Mouse (Mus musculus) ES-Bruce4 (cell line): ENCODE data around the gene Nid2. TPM values are rescaled to one million over a fixed set of nuclear protein-coding genes. Genes with fewer than 3 reads are reported as not detected.

Experiments
- H3K27ac ChIP-seq: 2 replicates; pipeline ENCODE4 v1.5.1; 2012; ENCODE audit warnings: low read length, inconsistent platforms; ENCODE audit not compliant: insufficient read depth
- H3K27me3 ChIP-seq: 2 replicates; pipeline ENCODE4 v1.6.1; 2012; ENCODE audit warnings: mild to moderate bottlenecking, low read length, inconsistent platforms; ENCODE audit not compliant: control insufficient read depth, poor library complexity, insufficient read depth, severe bottlenecking
- H3K36me3 ChIP-seq: 2 replicates; pipeline ENCODE4 v1.6.1; 2012; ENCODE audit warnings: inconsistent platforms, mild to moderate bottlenecking, low read length, moderate library complexity; ENCODE audit not compliant: control insufficient read depth, poor library complexity, insufficient read depth, severe bottlenecking
- H3K4me1 ChIP-seq: one replicate; pipeline ENCODE4 v1.8.1; 2011; ENCODE audit warnings: low read length; ENCODE audit not compliant: control insufficient read depth, insufficient read depth
- H3K4me3 ChIP-seq: 2 replicates; pipeline ENCODE4 v1.5.1; 2011; ENCODE audit warnings: low read depth, mild to moderate bottlenecking, low read length
- H3K9ac ChIP-seq: 2 replicates; pipeline ENCODE4 v1.6.1; 2012; ENCODE audit warnings: low read depth, mild to moderate bottlenecking, inconsistent platforms; ENCODE audit not compliant: poor library complexity, severe bottlenecking
- H3K9me3 ChIP-seq: replicated peaks from 2 replicates; pipeline ENCODE4 v1.6.1; 2012; ENCODE audit warnings: mild to moderate bottlenecking, low read length, inconsistent platforms; ENCODE audit not compliant: control insufficient read depth, poor library complexity, insufficient read depth, severe bottlenecking
- CTCF ChIP-seq: IDR thresholded peaks from one replicate; pipeline ENCODE4 v1.8.1; 2011; ENCODE audit warnings: low read depth, low read length
- EP300 ChIP-seq: IDR thresholded peaks from 2 replicates; pipeline ENCODE4 v1.6.1; 2011; ENCODE audit warnings: low read depth, low read length; ENCODE audit not compliant: insufficient read depth
- POLR2A ChIP-seq: IDR thresholded peaks from one replicate; pipeline ENCODE4 v1.8.1; 2011; ENCODE audit warnings: low read length; ENCODE audit not compliant: insufficient read depth
- polyA plus RNA-seq: library from polyadenylated mRNA; stranded (reverse); fragments of >200 nt; gene quantifications from 2 replicates; pipeline ENCODE4 v1.2.4, GENCODE M21; 2011; ENCODE audit warnings: low read depth; ENCODE audit not compliant: missing spikeins, insufficient read depth, insufficient read length

Nid2 gene
- polyA plus RNA-seq = 125 and 133 TPM in 2 replicates

DNA sequence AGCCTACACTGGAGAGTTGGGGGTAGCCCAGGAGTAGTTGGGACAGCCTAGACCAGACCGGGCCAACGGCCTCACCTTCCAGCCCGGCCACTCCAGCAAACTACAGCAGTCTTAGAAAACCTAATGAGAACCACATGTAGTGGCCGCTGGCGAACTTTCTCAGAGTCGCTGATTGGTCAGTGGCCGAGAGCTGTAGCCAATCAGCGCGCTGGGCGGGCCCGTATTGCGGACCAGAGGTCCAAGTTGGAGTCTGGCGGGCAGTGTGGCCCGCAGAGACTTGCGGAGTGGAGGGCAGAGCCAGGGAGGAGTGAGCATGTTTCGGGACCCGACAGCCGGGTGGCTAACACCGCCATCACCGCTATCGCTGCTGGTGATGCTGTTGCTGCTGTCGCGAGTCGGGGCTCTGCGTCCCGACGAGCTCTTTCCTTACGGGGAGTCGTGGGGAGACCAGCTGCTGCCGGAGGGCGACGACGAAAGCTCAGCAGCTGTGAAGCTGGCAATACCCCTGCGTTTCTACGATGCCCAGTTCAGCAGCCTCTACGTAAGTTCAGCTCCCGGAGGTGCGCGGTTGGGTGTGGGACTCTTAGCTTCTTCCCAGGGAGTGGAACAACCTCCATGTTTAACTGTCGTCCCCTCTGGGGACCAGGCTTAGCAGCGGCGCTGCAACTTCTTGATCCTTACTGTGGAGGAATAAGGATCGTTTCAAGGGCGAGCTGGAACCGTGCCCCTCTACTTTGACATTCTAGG, at the start of gene Nid2:
Gene Nid2, plus strand, starts transcription at position 241 of the 747 bp plus-strand sequence.
- Histone ChIP-seq H3K36me3 (peaks cover 5% of the 10 kb centered on the region; the same call in 1 of the 2 replicates), H3K27me3 (no peaks in the 10 kb centered on the region), H3K9me3 (no peaks in the 10 kb centered on the region), H3K27ac (peak within 1 kb of the TSS; percentile 96), H3K4me3 (peak within 1 kb of the TSS; percentile 79), H3K4me1 (peaks cover 2% of the 10 kb centered on the region), H3K9ac (peak within 1 kb of the TSS; percentile 59)
- TF ChIP-seq EP300 (0 out of 2 replicates have a peak, but pooled peaks have one; percentile 2), POLR2A (peak; percentile 66), CTCF (no peak)

DNA sequence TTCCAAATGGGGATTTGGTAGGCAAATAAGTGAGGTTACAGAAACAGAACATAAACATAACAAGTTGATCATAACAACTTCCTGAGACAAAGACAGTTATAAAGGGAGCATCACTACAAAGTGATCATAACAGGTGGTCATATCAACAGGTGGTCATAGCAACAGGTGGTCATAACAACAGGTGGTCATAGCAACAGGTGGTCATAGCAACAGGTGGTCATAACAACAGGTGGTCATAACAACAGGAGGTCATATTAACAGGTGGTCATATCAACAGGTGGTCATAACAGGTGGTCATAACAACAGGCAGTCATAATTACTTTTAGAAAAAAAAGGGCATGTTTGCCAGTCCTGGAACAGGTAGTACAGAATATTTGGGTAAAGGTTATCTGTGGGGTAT, 49.5 kb upstream of the Nid2 start:
- Histone ChIP-seq H3K36me3 (no peaks in the 10 kb centered on the region), H3K4me3 (no peak overlapping the region), H3K27ac (no peak overlapping the region), H3K9ac (no peak overlapping the region), H3K9me3 (no peaks in the 10 kb centered on the region), H3K4me1 (no peaks in the 10 kb centered on the region), H3K27me3 (no peaks in the 10 kb centered on the region)
- TF ChIP-seq POLR2A (no peak), CTCF (no peak), EP300 (no peak)

DNA sequence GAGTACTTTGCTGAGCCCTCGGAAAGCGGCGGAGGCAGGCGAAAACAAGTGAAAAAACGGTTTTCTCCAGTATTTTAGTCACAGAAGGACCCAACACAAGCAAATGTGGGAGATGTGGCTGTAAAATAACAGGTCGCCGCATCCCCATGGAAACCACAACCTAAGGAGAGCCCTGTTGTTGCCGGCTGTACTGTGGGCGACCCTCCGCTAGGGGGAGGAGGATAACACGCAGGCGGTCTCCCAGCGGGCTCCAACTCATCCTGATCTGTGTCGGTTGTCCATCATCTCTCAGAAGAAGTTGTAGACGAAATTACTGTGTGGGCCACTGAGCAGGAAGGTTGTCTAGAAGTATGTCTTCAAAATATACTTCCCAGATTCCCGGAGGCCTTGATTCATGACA, 45.4 kb upstream of the Nid2 start:
- no peaks in the 10 kb centered on the region for H3K9me3 ChIP-seq
- no peaks in the 10 kb centered on the region for H3K36me3 ChIP-seq
- H3K27ac ChIP-seq = no peak overlapping the region
- peaks cover 5% of the 10 kb centered on the region for H3K4me1 ChIP-seq
- H3K4me3 ChIP-seq = no peak overlapping the region
- H3K9ac ChIP-seq = no peak overlapping the region
- no peaks in the 10 kb centered on the region for H3K27me3 ChIP-seq
- TF ChIP-seq CTCF = peak; percentile 81
- TF ChIP-seq EP300 = no peak

DNA sequence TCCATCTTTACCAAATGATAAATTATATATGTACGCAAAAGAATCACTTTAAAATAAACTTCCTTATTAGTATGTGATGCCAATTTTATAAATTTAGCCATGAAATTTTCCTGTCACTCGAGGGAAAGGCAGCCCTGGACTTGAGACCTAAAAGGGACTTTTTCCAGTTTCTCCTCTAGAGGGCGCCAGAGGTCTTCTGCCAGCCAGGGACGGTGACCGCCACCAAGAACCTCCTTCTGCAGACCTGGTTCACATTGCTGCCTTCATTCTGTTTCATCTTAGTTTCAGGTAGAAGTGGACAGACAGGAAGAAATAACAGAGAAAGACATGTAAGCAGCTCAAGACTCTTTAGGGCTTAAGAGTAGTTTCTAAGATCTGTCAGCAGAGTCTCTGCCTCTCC, 44.6 kb upstream of the Nid2 start:
- TF ChIP-seq CTCF (peak; percentile 93), POLR2A (no peak)
- H3K27me3 ChIP-seq = no peaks in the 10 kb centered on the region
- H3K4me1 ChIP-seq = peaks cover 5% of the 10 kb centered on the region
- H3K4me3 ChIP-seq = no peak overlapping the region
- no peak overlapping the region for H3K9ac ChIP-seq
- H3K27ac ChIP-seq = no peak overlapping the region
- H3K9me3 ChIP-seq = no peaks in the 10 kb centered on the region
- no peaks in the 10 kb centered on the region for H3K36me3 ChIP-seq

DNA sequence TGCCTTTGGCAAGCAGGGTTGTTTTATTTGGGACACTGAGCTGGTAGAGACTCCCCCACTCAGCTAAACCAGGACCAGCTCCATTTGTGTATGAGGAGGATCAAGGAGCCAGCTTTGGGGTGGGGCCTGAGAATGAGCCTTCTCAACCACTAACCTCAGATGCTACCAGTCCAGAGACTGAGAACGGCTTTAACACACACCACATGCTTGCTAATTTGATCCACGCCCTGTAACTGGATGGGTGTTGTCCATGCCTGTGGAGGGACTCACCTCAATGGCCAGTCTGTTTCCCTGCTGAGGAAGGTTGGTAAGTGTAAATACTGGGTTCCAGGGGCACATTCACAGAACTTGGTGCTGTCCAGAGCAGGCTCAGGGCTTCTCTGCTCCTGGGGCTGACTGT, 44.1 kb upstream of the Nid2 start:
- Histone ChIP-seq H3K36me3 (no peaks in the 10 kb centered on the region), H3K9ac (no peak overlapping the region), H3K27ac (no peak overlapping the region), H3K4me1 (peaks cover 5% of the 10 kb centered on the region), H3K27me3 (no peaks in the 10 kb centered on the region), H3K4me3 (no peak overlapping the region), H3K9me3 (no peaks in the 10 kb centered on the region)
- TF ChIP-seq POLR2A (no peak), EP300 (no peak), CTCF (no peak)

DNA sequence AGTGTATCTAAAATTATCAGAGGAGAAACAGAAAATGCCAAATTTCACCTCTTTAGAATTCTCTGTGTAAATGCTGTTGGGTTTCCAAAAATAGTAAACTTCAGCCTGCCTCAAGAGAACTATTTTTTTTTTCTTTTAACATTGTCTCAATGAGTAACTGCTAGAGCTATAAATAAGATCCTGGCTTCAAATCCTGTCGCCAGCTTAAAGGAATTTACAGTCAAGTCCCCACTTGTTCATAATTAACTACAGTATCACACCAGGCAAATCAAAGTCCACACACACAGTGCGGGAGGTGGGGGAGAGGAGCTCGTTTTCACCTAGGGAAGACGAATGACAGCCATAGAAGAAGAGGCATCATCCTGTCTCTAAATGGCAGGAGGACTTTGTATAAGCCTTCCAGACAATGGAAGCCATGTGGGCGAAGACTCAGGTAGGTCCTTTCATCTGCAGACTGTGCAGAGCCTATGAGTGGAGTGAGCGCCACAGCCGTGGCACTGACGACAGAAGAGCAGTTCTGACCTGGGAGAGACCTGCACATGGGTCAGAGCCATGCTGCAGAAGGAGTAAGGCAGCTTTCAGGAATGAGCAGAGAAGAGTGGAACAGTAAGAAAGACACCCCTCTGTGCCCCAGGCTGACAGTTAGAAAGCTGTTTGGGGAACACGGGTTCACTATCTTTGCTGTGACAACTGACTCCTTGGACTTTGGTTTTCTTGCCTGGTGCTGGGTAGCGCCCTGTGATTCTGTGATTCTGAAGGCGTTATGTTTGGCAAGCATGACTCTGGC, 43.2 kb upstream of the Nid2 start:
- no peak overlapping the region for H3K27ac ChIP-seq
- H3K9ac ChIP-seq = no peak overlapping the region
- H3K4me3 ChIP-seq = no peak overlapping the region
- no peaks in the 10 kb centered on the region for H3K27me3 ChIP-seq
- H3K9me3 ChIP-seq = no peaks in the 10 kb centered on the region
- TF ChIP-seq POLR2A (no peak), EP300 (no peak), CTCF (no peak)
- peaks cover 5% of the 10 kb centered on the region for H3K4me1 ChIP-seq
- no peaks in the 10 kb centered on the region for H3K36me3 ChIP-seq
